Mouse (Mus musculus): ENCODE measurements around the gene Gna12.

DNA sequence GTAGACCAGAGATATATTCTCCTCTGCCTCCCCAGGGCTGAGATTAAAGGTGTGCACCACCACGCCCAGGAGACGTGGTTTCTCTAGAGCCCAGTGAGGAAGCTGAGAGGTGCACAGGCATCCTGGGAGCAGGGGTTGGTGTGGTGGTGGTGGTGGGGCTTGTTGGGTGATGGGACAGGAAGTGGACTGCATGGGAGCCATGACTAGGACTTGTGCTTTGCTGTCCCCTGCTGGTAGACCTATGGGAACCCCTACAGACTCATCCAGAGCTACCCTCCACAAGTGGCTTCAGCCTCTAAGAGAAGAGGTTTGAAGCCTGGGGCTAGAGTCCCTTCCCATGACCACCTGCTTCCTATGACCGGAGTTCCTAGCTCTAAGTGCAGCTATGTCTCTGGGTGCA lies 28.1 kb upstream of the Gna12 start:
- peak; percentile 29; the same call in 1 of the 2 replicates for TF ChIP-seq CTCF (IDR thresholded peaks at IDR 0.05; ENCODE audit: insufficient read depth, low read length)
- TF ChIP-seq POLR2A (IDR thresholded peaks at IDR 0.05; ENCODE audit: borderline replicate concordance, extremely low read depth, low read depth, low read length) = no peak
